Mouse (Mus musculus) G1E (cell line): ENCODE measurements around the gene Lipa.

Experiments
- CTCF ChIP-seq: IDR thresholded peaks from 2 replicates; pipeline ENCODE4 v1.5.1; 2012; ENCODE audit warnings: low read depth, low read length, inconsistent platforms, mixed read lengths
- GATA1 ChIP-seq: IDR thresholded peaks from 2 replicates; pipeline ENCODE4 v1.6.1; 2012; ENCODE audit warnings: borderline replicate concordance, low read length, inconsistent platforms, mixed read lengths
- POLR2AphosphoS5 ChIP-seq: IDR thresholded peaks from 2 replicates; pipeline ENCODE4 v1.6.1; 2012; ENCODE audit warnings: low read depth, low read length, inconsistent platforms; ENCODE audit not compliant: insufficient replicate concordance

GRCm38 (mm10) chr19:34547976-34548375 lies 20.7 kb upstream of the Lipa start:
- peak; percentile 56 for TF ChIP-seq CTCF
- no peak for TF ChIP-seq POLR2AphosphoS5
- no peak for TF ChIP-seq GATA1
